Comparison of ENCODE assay signal across 8 mouse cellular contexts in genomic region chr16:4643670-4644419, GRCm38 (mm10). TPM values are rescaled to one million over a fixed set of nuclear protein-coding genes. Genes with fewer than 3 reads are reported as not detected.
DNase-seq lines count a peak whose midpoint lies in the region; TF ChIP-seq lines count a peak whose summit lies in the region.

No protein-coding gene starts in this region.

- intact Hi-C loops in heart, postnatal 36 days (cut with DNase I), result no loop called here

- no peak for TF ChIP-seq CTCF in brain, embryonic 14.5 days (IDR thresholded peaks at IDR 0.05; ENCODE audit: borderline replicate concordance, extremely low read depth, insufficient read depth, insufficient read length)

- DNase-seq in 3134 (ENCODE audit: extremely low read depth, insufficient read length, low spot score), result peak; percentile 95
- peak; percentile 87 for DNase-seq in brain, embryonic 14.5 days (ENCODE audit: low read depth)
- DNase-seq in frontal cortex, adult 2 months (ENCODE audit: extremely low spot score in 1 of 2, low spot score in 1 of 2), result peak; percentile 59 to 83
- peak; percentile 81 to 86 for DNase-seq in heart, postnatal 36 days
- peak; percentile 24 for DNase-seq in layer of hippocampus, adult 9-10 months (ENCODE audit: low spot score)
- DNase-seq in lung, postnatal 14 days, result peak; percentile 88
- DNase-seq in testis, postnatal 10 days (ENCODE audit: low spot score), result peak; percentile 88
- no peak for DNase-seq in spleen, postnatal 14 days (ENCODE audit: low spot score in 2 of 2)

- TF ChIP-seq POLR2A in brain, embryonic 14.5 days (IDR thresholded peaks at IDR 0.05; ENCODE audit: borderline replicate concordance, extremely low read depth, insufficient read depth, insufficient read length, poor library complexity, severe bottlenecking), result no peak

RNA-seq across cellular contexts. Expression of gene Dnaja3, which starts 4.1 kb away (rescaled TPM):
- 23.5 and 28.7 TPM in 2 replicates for polyA plus RNA-seq in brain, embryonic 14.5 days (2012; rRNA removed)
- 51.2 and 51.9 TPM in 2 replicates for polyA plus RNA-seq in frontal cortex, adult 2 months (2012; rRNA removed)
- 100 to 1,000 TPM; 143 to 164 TPM for total RNA-seq in heart, postnatal 36 days (2021)

RNA-seq across cellular contexts. Expression of gene Vasn, which starts 4.1 kb away (rescaled TPM):
- 6.9 and 9.9 TPM in 2 replicates for polyA plus RNA-seq in brain, embryonic 14.5 days (2012; rRNA removed)
- 5.9 and 6.9 TPM in 2 replicates for polyA plus RNA-seq in frontal cortex, adult 2 months (2012; rRNA removed)
- 10 to 100 TPM in 1 of 2 experiments, 1 to 10 TPM in 1; 9.2 to 11.0 TPM for total RNA-seq in heart, postnatal 36 days (2021)

RNA-seq across cellular contexts. Expression of gene Pam16, which starts 19.1 kb away (rescaled TPM):
- polyA plus RNA-seq in brain, embryonic 14.5 days (2012; rRNA removed), result 121 and 169 TPM in 2 replicates
- 95.5 and 119 TPM in 2 replicates for polyA plus RNA-seq in frontal cortex, adult 2 months (2012; rRNA removed)
- 100 to 1,000 TPM; 134 to 150 TPM for total RNA-seq in heart, postnatal 36 days (2021)

RNA-seq across cellular contexts. Expression of gene Coro7, which starts 35.7 kb away (rescaled TPM):
- polyA plus RNA-seq in brain, embryonic 14.5 days (2012; rRNA removed), result 64.0 and 68.8 TPM in 2 replicates
- 100 and 112 TPM in 2 replicates for polyA plus RNA-seq in frontal cortex, adult 2 months (2012; rRNA removed)
- total RNA-seq in heart, postnatal 36 days (2021), result 10 to 100 TPM; 13.0 to 13.7 TPM

RNA-seq across cellular contexts. Expression of gene Glis2, which starts 49.3 kb away (rescaled TPM):
- 41.8 and 45.4 TPM in 2 replicates for polyA plus RNA-seq in brain, embryonic 14.5 days (2012; rRNA removed)
- 17.9 and 19.1 TPM in 2 replicates for polyA plus RNA-seq in frontal cortex, adult 2 months (2012; rRNA removed)
- 10 to 100 TPM; 16.0 to 16.7 TPM for total RNA-seq in heart, postnatal 36 days (2021)

Comparison
In these comparisons a context has a peak if more than half of its experiments do, and no peak if none do; other contexts are left out.
1. DNase-seq: peak in 3134 (single experiment), brain, embryonic 14.5 days (single experiment), frontal cortex, adult 2 months (2 of 2), heart, postnatal 36 days (2 of 2), layer of hippocampus, adult 9-10 months (single experiment), lung, postnatal 14 days (single experiment) and testis, postnatal 10 days (single experiment); none in spleen, postnatal 14 days (0 of 2).